8 mouse cellular contexts compared by ENCODE assay signal in genomic region chr12:19288271-19288890, GRCm38 (mm10).
DNase-seq lines count a peak whose midpoint lies in the region; ATAC-seq and TF ChIP-seq lines count a peak whose summit lies in the region.
"Not testable (repeated sequence)": the region's sequence is repeated elsewhere in the genome, so short reads cannot be mapped to it uniquely, and the experiment has no call there.

No protein-coding gene starts in this region.

- peaks cover 11% of the 10 kb centered on the region for H3K9me3 ChIP-seq in embryonic facial prominence, embryonic 13.5 days
- not testable (repeated sequence) for H3K9me3 ChIP-seq in intestine, embryonic 15.5 days; lung, postnatal 0 days (ENCODE audit: low read length)

- peak; percentile 86 to 91 for DNase-seq in adrenal gland, adult (ENCODE audit: inconsistent age in 2 of 2, low spot score in 1 of 2)
- peak; percentile 61 to 84 for DNase-seq in heart, adult 18-20 months
- peak; percentile 71 to 73 for DNase-seq in left cerebral cortex, adult 2 months (ENCODE audit: extremely low spot score in 1 of 2, low spot score in 2 of 2)
- DNase-seq in lung, postnatal 0 days (ENCODE audit: low spot score), result peak; percentile 16
- peak; percentile 77 for DNase-seq in ovary, postnatal 36 days (ENCODE audit: low spot score)
- peak; percentile 37 to 61 for DNase-seq in thymus, postnatal 10 days (ENCODE audit: low spot score in 2 of 2)

- WGBS in embryonic facial prominence, embryonic 13.5 days, result 7% methylated on average over 55 of the region's 75 CpGs
- WGBS in intestine, embryonic 15.5 days, result 5% methylated on average over 72 of the region's 75 CpGs
- WGBS in lung, postnatal 0 days, result 11% methylated on average over 25 of the region's 75 CpGs

- TF ChIP-seq CTCF in left cerebral cortex, adult 2 months (IDR thresholded peaks at IDR 0.05); lung, postnatal 0 days (IDR thresholded peaks at IDR 0.05): not testable (repeated sequence)

- H3K36me3 ChIP-seq in embryonic facial prominence, embryonic 13.5 days; intestine, embryonic 15.5 days; lung, postnatal 0 days (ENCODE audit: insufficient read depth, low read length): not testable (repeated sequence)

- not testable (repeated sequence) for H3K27ac ChIP-seq in embryonic facial prominence, embryonic 13.5 days; intestine, embryonic 15.5 days; left cerebral cortex, adult 2 months; lung, postnatal 0 days (ENCODE audit: low read length)

- TF ChIP-seq EP300 in lung, postnatal 0 days (IDR thresholded peaks at IDR 0.05), result not testable (repeated sequence)

- not testable (repeated sequence) for ATAC-seq in embryonic facial prominence, embryonic 13.5 days (ENCODE audit: insufficient number of reproducible peaks, insufficient read depth, low FRiP score, low TSS enrichment, low read depth)
- ATAC-seq in intestine, embryonic 15.5 days, result peak; percentile 97
- ATAC-seq in lung, postnatal 0 days, result peak; percentile 57

- H3K27me3 ChIP-seq in embryonic facial prominence, embryonic 13.5 days; intestine, embryonic 15.5 days (replicated peaks); lung, postnatal 0 days (replicated peaks; ENCODE audit: insufficient read depth, low read length): not testable (repeated sequence)

- peak overlapping the region; percentile 45 for H3K4me2 ChIP-seq in embryonic facial prominence, embryonic 13.5 days
- H3K4me2 ChIP-seq in intestine, embryonic 15.5 days (replicated peaks), result peak overlapping the region; percentile 53
- peak overlapping the region; percentile 39 for H3K4me2 ChIP-seq in lung, postnatal 0 days (replicated peaks; ENCODE audit: low read depth, low read length)

- H3K4me1 ChIP-seq in embryonic facial prominence, embryonic 13.5 days; intestine, embryonic 15.5 days (replicated peaks); lung, postnatal 0 days (ENCODE audit: insufficient read depth, low read depth, low read length): not testable (repeated sequence)

- H3K9ac ChIP-seq in embryonic facial prominence, embryonic 13.5 days, result peak overlapping the region; percentile 62
- peak overlapping the region; percentile 48 for H3K9ac ChIP-seq in intestine, embryonic 15.5 days
- H3K9ac ChIP-seq in lung, postnatal 0 days (replicated peaks; ENCODE audit: low read depth), result not testable (repeated sequence)

- peak overlapping the region; percentile 44 for H3K4me3 ChIP-seq in embryonic facial prominence, embryonic 13.5 days
- peak overlapping the region; percentile 46 for H3K4me3 ChIP-seq in intestine, embryonic 15.5 days (replicated peaks)
- peak overlapping the region; percentile 41 for H3K4me3 ChIP-seq in left cerebral cortex, adult 2 months
- peak overlapping the region; percentile 23; the same call in 1 of the 2 replicates for H3K4me3 ChIP-seq in lung, postnatal 0 days (ENCODE audit: low read depth, low read length)

- intact Hi-C loops in left cerebral cortex, adult 2 months (cut with DNase I), result not testable (repeated sequence)

Comparison
In these comparisons a context has a peak if more than half of its experiments do, and no peak if none do; other contexts are left out.
1. DNase-seq: peak in every context shown above with its lines; median percentile 88 in adrenal gland, adult; 77 in ovary, postnatal 36 days; 72 in heart, adult 18-20 months; 72 in left cerebral cortex, adult 2 months; 49 in thymus, postnatal 10 days; 16 in lung, postnatal 0 days.